Mouse (Mus musculus): ENCODE results near the gene Nat8f1.

Gene Nat8f1

GRCm38 (mm10) chr6:85906911-85907351, 8.6 kb downstream of the Nat8f1 start:
- DNase-seq (ENCODE audit: low spot score) = peak; percentile 51

GRCm38 (mm10) chr6:85904642-85905061, 10.8 kb downstream of the Nat8f1 start, which contains the start of gene Nat8f4:
Gene Nat8f4, minus strand, starts transcription at chr6:85904884.
- peak; percentile 88 for DNase-seq (ENCODE audit: low spot score)

GRCm38 (mm10) chr6:85902303-85902702, 13.2 kb downstream of the Nat8f1 start:
- peak; percentile 26 for DNase-seq (ENCODE audit: low spot score)

GRCm38 (mm10) chr6:85898596-85899475, 16.7 kb downstream of the Nat8f1 start:
- DNase-seq (ENCODE audit: low spot score) = peak; percentile 39

- DNase-seq (ENCODE audit: low spot score) = peak; percentile 56
Observed at GRCm38 (mm10) chr6:85895061-85895648, 20.3 kb downstream of the Nat8f1 start.

GRCm38 (mm10) chr6:85888961-85889360, 26.5 kb downstream of the Nat8f1 start:
- DNase-seq (ENCODE audit: low spot score) = peak; percentile 15

- DNase-seq (ENCODE audit: low spot score) = peak; percentile 7
Observed at GRCm38 (mm10) chr6:85884311-85884710, 31.2 kb downstream of the Nat8f1 start.

- DNase-seq (ENCODE audit: low spot score) = peak; percentile 43
Observed at GRCm38 (mm10) chr6:85883246-85883645, 32.2 kb downstream of the Nat8f1 start.

GRCm38 (mm10) chr6:85869006-85869405, 46.5 kb downstream of the Nat8f1 start, which contains the start of gene Nat8f2:
Gene Nat8f2, minus strand, starts transcription at chr6:85869158.
- DNase-seq (ENCODE audit: low spot score) = peak; percentile 30

GRCm38 (mm10) chr6:85867726-85868690, 47.5 kb downstream of the Nat8f1 start:
- peak; percentile 28 for DNase-seq (ENCODE audit: low spot score)

- peak; percentile 31 for DNase-seq (ENCODE audit: low spot score)
Observed at GRCm38 (mm10) chr6:85866995-85867394, 48.5 kb downstream of the Nat8f1 start.

- peak; percentile 14 for DNase-seq (ENCODE audit: low spot score)
Observed at GRCm38 (mm10) chr6:85866166-85866565, 49.3 kb downstream of the Nat8f1 start.

- DNase-seq (ENCODE audit: low spot score) = peak; percentile 44
Observed at GRCm38 (mm10) chr6:85864900-85865639, 50.4 kb downstream of the Nat8f1 start.

- DNase-seq (ENCODE audit: low spot score) = peak; percentile 18
Observed at GRCm38 (mm10) chr6:85863840-85864239, 51.6 kb downstream of the Nat8f1 start.

- peak; percentile 48 for DNase-seq (ENCODE audit: low spot score)
Observed at GRCm38 (mm10) chr6:85863136-85863535, 52.4 kb downstream of the Nat8f1 start.

- peak; percentile 62 for DNase-seq (ENCODE audit: low spot score)
Observed at GRCm38 (mm10) chr6:85862565-85862964, 52.9 kb downstream of the Nat8f1 start.

- peak; percentile 23 for DNase-seq (ENCODE audit: low spot score)
Observed at GRCm38 (mm10) chr6:85861247-85861646, 54.2 kb downstream of the Nat8f1 start.

Data from testis, postnatal 10 days (tissue).